Mouse (Mus musculus): Measurements from ENCODE around the gene Fbxo5. TPM values are rescaled to one million over a fixed set of nuclear protein-coding genes. Genes with fewer than 3 reads are reported as not detected.

Fbxo5 gene
- total RNA-seq, 2 experiments from 2014 or later: 38.9 to 49.3 TPM

GRCm38 (mm10) chr10:5786923-5787322 lies 18.5 kb downstream of the Fbxo5 start:
- ATAC-seq (replicated peaks; ENCODE audit: poor library complexity): peak; percentile 95

Other genes starting within 250 kb of the Fbxo5 start
- 2.9 and 7.4 TPM in 2 replicates for gene Myct1, start 211.8 kb downstream of the Fbxo5 start, total RNA-seq (2015)
- gene Myct1, start 211.8 kb downstream of the Fbxo5 start, total RNA-seq (2017): 1.7 and 2.8 TPM in 2 replicates
- not detected in 2 replicates for gene Vip, start 166.4 kb downstream of the Fbxo5 start, total RNA-seq (2015)
- gene Vip, start 166.4 kb downstream of the Fbxo5 start, total RNA-seq (2017): not detected in 2 replicates
- 14.2 and 23.5 TPM in 2 replicates for gene Mtrf1l, start 18.3 kb upstream of the Fbxo5 start, total RNA-seq (2015)
- 19.7 and 35.2 TPM in 2 replicates for gene Mtrf1l, start 18.3 kb upstream of the Fbxo5 start, total RNA-seq (2017)
- gene Rgs17, start 116.8 kb upstream of the Fbxo5 start, total RNA-seq (2015): not detected in 2 replicates
- not detected in 2 replicates for gene Rgs17, start 116.8 kb upstream of the Fbxo5 start, total RNA-seq (2017)